Mouse (Mus musculus) heart, postnatal 0 days (tissue): ENCODE data around the gene Cnnm3. TPM values are rescaled to one million over a fixed set of nuclear protein-coding genes. Genes with fewer than 3 reads are reported as not detected.

Source experiments
- ATAC-seq: fragments of 200-750 bp; cut with Nextera tagmentation; 2 replicates; pipeline ENCODE4 v1.8.0; 2017; ENCODE audit warnings: low read depth, moderate number of reproducible peaks, moderate library complexity; ENCODE audit not compliant: insufficient read depth
- DNase-seq: peaks from one replicate; pipeline ENCODE4 v3.0.0-alpha.2; 2016; ENCODE audit warnings: low spot score
- H3K27ac ChIP-seq: fragments of 300-500 bp; sonication (generic); 2 replicates; pipeline ENCODE4 v1.5.1; 2014; ENCODE audit warnings: low read depth, mild to moderate bottlenecking
- H3K27me3 ChIP-seq: fragments of 300-500 bp; sonication (generic); 2 replicates; pipeline ENCODE4 v1.6.1; 2014; ENCODE audit warnings: low read length, mixed read lengths; ENCODE audit not compliant: control insufficient read depth, insufficient read depth
- H3K36me3 ChIP-seq: fragments of 300-500 bp; sonication (generic); replicated peaks from 2 replicates; pipeline ENCODE4 v1.6.1; 2014; ENCODE audit warnings: low read length, mixed read lengths; ENCODE audit not compliant: control insufficient read depth, insufficient read depth
- H3K4me1 ChIP-seq: fragments of 300-500 bp; sonication (generic); 2 replicates; pipeline ENCODE4 v1.6.1; 2014; ENCODE audit warnings: antibody characterized with exemption; ENCODE audit not compliant: control insufficient read depth, insufficient read depth
- H3K4me2 ChIP-seq: fragments of 300-500 bp; sonication (generic); 2 replicates; pipeline ENCODE4 v1.6.1; 2014; ENCODE audit warnings: low read depth, mild to moderate bottlenecking, low read length, moderate library complexity
- H3K4me3 ChIP-seq: fragments of 300-500 bp; sonication (generic); 2 replicates; pipeline ENCODE4 v1.5.1; 2014; ENCODE audit warnings: low read depth, low read length
- H3K9ac ChIP-seq: fragments of 300-500 bp; sonication (generic); replicated peaks from 2 replicates; pipeline ENCODE4 v1.6.1; 2014; ENCODE audit warnings: low read depth, low read length, mixed read lengths
- H3K9me3 ChIP-seq: fragments of 300-500 bp; sonication (generic); replicated peaks from 2 replicates; pipeline ENCODE4 v1.6.1; 2016; ENCODE audit warnings: low read length; ENCODE audit not compliant: control insufficient read depth
- CTCF ChIP-seq: IDR thresholded peaks from 2 replicates; pipeline ENCODE4 v1.5.1; 2016; ENCODE audit warnings: antibody characterized with exemption, control low read depth, low read depth
- EP300 ChIP-seq: IDR thresholded peaks from 2 replicates; pipeline ENCODE4 v1.6.1; 2016; ENCODE audit warnings: antibody characterized with exemption, low read depth
- WGBS: fragments of 180-500 bp; shearing (Covaris S2); extraction: QIAGEN DNeasy Blood & Tissue Kit; methylation state at CpG from one replicate; pipeline ENCODE4 v1.1.7; 2014; 5-methylcytosine and 5-hydroxymethylcytosine counted together
- polyA plus RNA-seq: library from polyadenylated mRNA; unstranded; fragments of >200 nt; fragmentation: Nextera tagmentation; extraction: Ambion mirVana; gene quantifications from 2 replicates; pipeline ENCODE4 v1.2.1, GENCODE M21; 2015
- total RNA-seq: library from RNA; depleted of rRNA; stranded (reverse); fragments of >200 nt; gene quantifications from 2 replicates; pipeline ENCODE4 v1.2.3, GENCODE M21; 2014; ENCODE audit warnings: low replicate concordance

The Cnnm3 gene
- total and polyA plus RNA-seq, 2 experiments from 2014 or later: 2.0 to 21.4 TPM

DNA sequence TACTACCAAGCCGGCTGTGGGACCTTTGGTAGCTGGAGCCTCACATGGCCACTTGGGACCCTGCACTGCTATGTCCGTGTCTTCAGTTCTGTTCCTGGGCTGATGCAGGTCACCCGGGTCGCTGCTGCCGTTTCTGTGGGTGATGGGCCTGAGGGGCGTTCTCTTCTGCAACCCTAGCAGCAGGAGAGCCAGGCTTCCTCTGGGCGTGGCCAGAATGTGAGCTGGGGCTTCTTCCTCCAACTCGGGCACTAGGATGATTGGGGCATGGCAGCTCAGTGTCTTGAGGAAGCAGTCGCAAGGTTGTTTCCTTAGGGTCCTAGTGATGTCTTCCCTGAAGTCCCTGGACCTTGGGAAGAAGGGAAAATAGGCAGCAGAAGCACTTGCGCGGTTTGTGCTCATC lies 8.0 kb downstream of the Cnnm3 start:
- H3K36me3 ChIP-seq: peaks cover 67% of the 10 kb centered on the region
- peaks cover 14% of the 10 kb centered on the region; the same call in 1 of the 2 replicates for H3K4me1 ChIP-seq

DNA sequence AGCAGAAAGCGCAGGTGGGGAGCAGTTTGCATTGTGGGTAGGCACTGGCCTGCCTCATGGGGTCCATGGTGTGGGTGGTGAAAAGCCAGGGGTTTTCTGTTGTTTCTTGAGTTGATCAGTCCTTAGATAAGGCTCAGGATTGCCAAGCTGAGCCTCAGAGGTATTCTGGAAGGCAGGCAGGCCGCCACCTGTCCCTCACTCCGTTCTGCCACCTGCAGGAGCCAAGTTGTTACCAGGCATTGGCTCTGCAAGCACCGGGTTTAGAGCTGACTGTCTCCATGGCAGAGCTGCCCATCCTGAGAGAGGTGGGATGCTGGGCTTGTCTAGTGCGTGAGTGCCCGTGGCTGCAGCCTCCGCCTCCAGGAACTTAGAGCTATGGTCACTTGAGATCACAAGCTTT lies 10.5 kb downstream of the Cnnm3 start:
- ATAC-seq (no peak), DNase-seq (no peak)
- Histone ChIP-seq H3K36me3 (peaks cover 85% of the 10 kb centered on the region), H3K4me1 (peaks cover 13% of the 10 kb centered on the region; the same call in 1 of the 2 replicates), H3K4me3 (no peak overlapping the region), H3K27ac (no peak overlapping the region; the same call in 1 of the 2 replicates), H3K9ac (no peak overlapping the region), H3K9me3 (no peaks in the 10 kb centered on the region), H3K4me2 (no peak overlapping the region), H3K27me3 (no peaks in the 10 kb centered on the region)
- 84% methylated on average over 7 of the region's 7 CpGs for WGBS
- TF ChIP-seq EP300: no peak
- TF ChIP-seq CTCF: no peak

More for the DNA sequence above, 8.0 kb downstream of the Cnnm3 start:
- Histone ChIP-seq H3K27ac (no peak overlapping the region), H3K27me3 (no peaks in the 10 kb centered on the region), H3K9ac (no peak overlapping the region), H3K4me2 (no peak overlapping the region), H3K4me3 (no peak overlapping the region), H3K9me3 (no peaks in the 10 kb centered on the region)
- ATAC-seq: no peak
- 81% methylated on average over 11 of the region's 11 CpGs for WGBS
- no peak for TF ChIP-seq EP300
- no peak for TF ChIP-seq CTCF
- no peak for DNase-seq

DNA sequence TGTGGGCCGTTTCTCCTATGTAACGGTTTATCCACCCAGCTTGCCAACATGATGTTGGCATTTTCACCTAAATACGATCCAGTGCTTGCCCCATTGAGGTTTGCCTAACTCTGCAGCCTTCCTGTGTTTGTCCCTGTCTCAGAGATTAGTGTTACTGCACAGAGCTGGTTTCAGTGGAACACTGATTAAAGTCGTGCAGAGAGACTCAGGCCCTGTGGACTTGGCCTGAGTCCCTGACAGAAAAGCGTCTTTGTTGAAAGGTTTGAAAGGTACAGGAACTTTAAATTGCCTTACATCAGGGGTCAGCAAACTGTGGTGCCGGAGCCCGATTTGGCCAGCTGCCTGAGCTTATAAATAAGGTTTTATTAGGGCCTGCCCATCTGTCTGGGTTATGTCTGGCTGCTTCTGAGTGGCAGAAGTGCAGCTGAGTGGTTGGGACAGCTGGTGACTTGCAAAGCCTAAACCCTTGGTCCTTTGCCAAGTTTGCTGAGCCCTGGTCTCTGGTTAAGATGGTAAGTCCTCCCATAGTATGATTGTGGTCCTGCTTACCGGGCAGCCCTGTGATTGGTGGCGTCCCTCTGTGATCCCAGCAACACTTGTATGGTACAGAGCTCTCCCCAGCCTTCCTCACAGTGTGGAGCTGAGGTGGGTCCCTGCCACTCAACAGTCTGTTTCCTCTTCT lies 11.8 kb downstream of the Cnnm3 start:
- Histone ChIP-seq H3K4me2 (no peak overlapping the region), H3K4me1 (peaks cover 13% of the 10 kb centered on the region; the same call in 1 of the 2 replicates), H3K27ac (peak overlapping the region; percentile 61), H3K4me3 (no peak overlapping the region), H3K9ac (no peak overlapping the region), H3K27me3 (no peaks in the 10 kb centered on the region), H3K9me3 (no peaks in the 10 kb centered on the region), H3K36me3 (peaks cover 76% of the 10 kb centered on the region)
- DNase-seq (peak; percentile 70), ATAC-seq (peak; percentile 73)
- WGBS: 24% methylated on average over 9 of the region's 9 CpGs
- TF ChIP-seq CTCF: no peak
- TF ChIP-seq EP300: no peak

DNA sequence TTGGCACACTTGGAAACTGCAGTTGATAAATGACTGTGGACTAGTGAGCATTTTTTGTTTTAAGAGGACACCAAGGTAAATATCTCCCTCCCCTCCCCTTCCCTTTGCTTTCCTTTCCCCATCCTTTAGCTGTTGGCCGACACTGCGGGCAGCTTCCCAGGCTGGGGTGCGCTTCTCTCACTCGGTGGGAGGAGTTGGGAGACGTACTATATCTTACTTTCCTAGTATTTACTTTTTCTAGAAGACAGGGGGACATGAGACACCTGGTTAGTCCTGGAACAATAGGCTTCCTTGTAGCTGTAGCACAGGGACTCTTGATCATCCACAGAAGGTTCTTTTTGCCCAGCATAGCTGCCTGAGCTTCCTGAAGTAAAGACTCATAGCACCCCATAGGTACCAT lies 12.4 kb downstream of the Cnnm3 start:
- DNase-seq: no peak
- H3K4me3 ChIP-seq: no peak overlapping the region
- peaks cover 13% of the 10 kb centered on the region; the same call in 1 of the 2 replicates for H3K4me1 ChIP-seq
- H3K9ac ChIP-seq: no peak overlapping the region
- no peaks in the 10 kb centered on the region for H3K9me3 ChIP-seq
- no peak overlapping the region for H3K4me2 ChIP-seq
- H3K36me3 ChIP-seq: peaks cover 70% of the 10 kb centered on the region
- TF ChIP-seq EP300 (no peak), CTCF (no peak)
- ATAC-seq: no peak
- H3K27me3 ChIP-seq: no peaks in the 10 kb centered on the region
- 58% methylated on average over 5 of the region's 5 CpGs for WGBS
- H3K27ac ChIP-seq: peak overlapping the region; percentile 61

DNA sequence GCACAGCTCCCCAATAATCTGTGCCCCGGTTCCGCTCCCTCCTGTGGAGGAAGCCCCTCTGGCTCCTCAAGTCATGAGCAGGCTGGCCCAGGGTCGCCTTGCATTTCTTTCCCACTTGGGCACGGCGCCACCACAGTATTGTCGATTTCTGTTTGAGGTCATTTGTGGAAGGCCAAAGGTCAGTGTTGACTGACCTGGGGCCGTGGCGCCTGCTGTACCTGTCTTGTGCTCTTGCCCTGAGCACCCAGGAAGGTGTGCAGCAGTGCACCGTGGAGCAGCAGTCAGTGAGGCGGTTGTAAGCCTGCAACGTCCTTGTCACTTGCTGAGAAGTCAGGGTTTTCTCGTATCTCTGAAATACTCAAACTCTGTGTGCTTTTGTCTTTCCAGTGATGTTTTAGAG lies 14.1 kb downstream of the Cnnm3 start:
- Histone ChIP-seq H3K9me3 (no peaks in the 10 kb centered on the region), H3K36me3 (peaks cover 53% of the 10 kb centered on the region), H3K27me3 (no peaks in the 10 kb centered on the region), H3K27ac (no peak overlapping the region), H3K4me1 (peaks cover 13% of the 10 kb centered on the region; the same call in 1 of the 2 replicates), H3K4me3 (no peak overlapping the region), H3K4me2 (no peak overlapping the region), H3K9ac (no peak overlapping the region)
- DNase-seq (no peak), ATAC-seq (no peak)
- WGBS: 90% methylated on average over 12 of the region's 12 CpGs
- TF ChIP-seq CTCF (no peak), EP300 (no peak)

DNA sequence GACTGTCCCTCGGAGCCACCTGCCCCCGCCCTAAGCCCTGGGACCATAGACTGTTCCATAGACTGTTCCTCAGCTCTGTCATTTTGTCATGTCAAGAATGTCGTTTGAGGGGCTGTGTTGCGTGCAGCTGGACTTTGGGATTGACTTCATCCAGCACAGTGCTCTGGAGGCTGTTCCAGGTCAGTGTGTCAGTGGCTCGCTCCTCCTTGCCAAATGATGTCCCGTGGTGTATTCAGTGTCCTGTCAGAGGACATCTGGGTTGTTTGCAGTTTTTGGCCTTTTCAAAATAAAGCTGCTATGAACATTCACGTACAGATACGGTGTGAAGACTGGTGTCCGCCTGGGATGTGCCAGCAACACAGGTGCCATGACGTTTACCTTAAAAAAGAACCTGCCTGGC lies 15.2 kb downstream of the Cnnm3 start:
- Histone ChIP-seq H3K27me3 (no peaks in the 10 kb centered on the region), H3K4me1 (peaks cover 16% of the 10 kb centered on the region; the same call in 1 of the 2 replicates), H3K36me3 (peaks cover 45% of the 10 kb centered on the region), H3K4me3 (no peak overlapping the region), H3K9me3 (no peaks in the 10 kb centered on the region), H3K27ac (no peak overlapping the region), H3K9ac (no peak overlapping the region), H3K4me2 (no peak overlapping the region)
- ATAC-seq (no peak), DNase-seq (no peak)
- TF ChIP-seq EP300 (no peak), CTCF (no peak)
- WGBS: 76% methylated on average over 10 of the region's 10 CpGs
